Mouse (Mus musculus): ENCODE measurements around the gene Pkp4.

Gene Pkp4

GRCm38 (mm10) chr2:59160605-59160963 lies at the start of gene Pkp4, which contains the start of gene Ccdc148:
Pkp4 (plus strand) TSS chr2:59160850.
Ccdc148 (minus strand) TSS chr2:59160683.
- DNase-seq (ENCODE audit: low spot score) = peak; percentile 92

GRCm38 (mm10) chr2:59129023-59129422 lies 31.6 kb upstream of the Pkp4 start:
- no peak for DNase-seq (ENCODE audit: low spot score)

DNA sequence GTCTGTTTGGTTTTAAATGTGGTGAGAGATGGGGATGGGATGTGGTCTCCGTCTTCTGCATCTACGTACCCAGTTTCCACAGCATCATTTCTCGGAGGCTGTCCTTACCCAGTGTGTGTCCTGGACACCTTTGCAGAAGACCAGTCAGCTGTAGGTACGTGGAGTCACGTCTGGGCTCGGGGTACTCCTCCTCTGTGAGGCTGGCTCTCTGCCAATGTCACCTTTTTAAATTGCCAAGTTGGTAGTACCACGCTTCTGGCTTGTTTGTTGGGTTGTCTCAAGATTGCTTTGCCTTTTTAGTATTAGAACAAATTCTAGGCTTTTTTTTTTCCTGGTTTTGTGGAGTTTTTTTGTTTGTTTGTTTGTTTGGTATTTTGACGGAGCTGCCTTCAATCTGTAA lies 30.8 kb upstream of the Pkp4 start:
- no peak for DNase-seq (ENCODE audit: low spot score)

DNA sequence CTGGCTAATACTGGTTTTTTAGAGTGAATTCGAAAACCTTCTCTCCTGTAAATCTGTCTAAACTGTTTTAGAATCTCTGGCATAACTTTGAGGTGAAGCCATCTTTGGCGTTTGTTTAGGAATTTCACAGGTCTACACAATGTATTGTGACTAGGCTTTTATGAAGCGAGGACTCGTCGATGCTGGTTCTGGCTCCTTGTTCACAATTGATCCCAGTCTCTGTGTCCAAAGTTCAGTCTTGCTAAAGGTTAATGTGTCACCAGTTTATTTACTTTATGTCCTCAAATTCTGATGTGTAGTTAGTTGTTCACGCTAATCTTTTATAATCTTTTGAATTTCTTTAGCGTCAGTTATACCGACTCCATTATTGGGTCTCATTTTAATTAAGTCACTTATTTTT lies 29.6 kb upstream of the Pkp4 start:
- no peak for DNase-seq (ENCODE audit: low spot score)

DNA sequence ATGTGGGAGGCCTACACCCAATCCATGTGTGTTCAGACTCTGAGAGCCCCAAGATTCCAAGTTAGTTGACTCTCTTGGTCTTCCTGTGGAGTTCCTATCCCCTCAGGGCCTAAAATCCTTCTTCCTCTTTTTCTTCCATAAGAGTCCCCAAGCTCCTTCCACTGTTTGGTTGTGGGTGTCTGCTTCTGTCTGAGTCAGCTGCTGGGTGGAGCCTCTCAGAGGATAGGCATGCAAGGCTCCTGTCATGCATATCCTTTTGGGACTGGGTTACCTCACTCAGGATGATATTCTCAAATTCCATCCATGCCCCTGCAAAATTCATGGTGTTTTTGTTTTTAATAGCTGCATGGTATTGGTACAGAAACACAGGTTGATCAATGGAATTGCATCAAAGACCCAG lies 5.2 kb upstream of the Pkp4 start:
- no peak for DNase-seq (ENCODE audit: low spot score)

DNA sequence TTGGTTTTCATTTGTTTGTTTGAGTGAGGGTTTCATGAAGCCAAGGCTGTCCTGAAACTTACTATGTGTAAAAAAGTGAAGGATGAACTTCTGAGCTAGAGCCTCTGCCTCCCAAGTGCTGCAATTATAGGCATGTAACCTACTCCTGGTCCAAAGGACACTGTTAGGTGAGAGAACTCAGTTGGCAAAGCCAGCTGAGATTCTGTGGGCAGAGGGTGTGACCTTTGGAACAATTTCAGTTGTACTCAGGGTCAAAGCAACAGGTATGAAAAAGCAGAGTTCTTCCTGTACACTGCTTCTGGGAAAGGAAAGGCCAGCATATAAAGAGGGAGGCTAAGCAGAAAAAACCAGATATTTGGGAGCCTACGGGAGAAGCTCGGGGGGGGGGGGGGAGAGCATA lies 2.5 kb upstream of the Pkp4 start:
- DNase-seq (ENCODE audit: low spot score) = no peak

DNA sequence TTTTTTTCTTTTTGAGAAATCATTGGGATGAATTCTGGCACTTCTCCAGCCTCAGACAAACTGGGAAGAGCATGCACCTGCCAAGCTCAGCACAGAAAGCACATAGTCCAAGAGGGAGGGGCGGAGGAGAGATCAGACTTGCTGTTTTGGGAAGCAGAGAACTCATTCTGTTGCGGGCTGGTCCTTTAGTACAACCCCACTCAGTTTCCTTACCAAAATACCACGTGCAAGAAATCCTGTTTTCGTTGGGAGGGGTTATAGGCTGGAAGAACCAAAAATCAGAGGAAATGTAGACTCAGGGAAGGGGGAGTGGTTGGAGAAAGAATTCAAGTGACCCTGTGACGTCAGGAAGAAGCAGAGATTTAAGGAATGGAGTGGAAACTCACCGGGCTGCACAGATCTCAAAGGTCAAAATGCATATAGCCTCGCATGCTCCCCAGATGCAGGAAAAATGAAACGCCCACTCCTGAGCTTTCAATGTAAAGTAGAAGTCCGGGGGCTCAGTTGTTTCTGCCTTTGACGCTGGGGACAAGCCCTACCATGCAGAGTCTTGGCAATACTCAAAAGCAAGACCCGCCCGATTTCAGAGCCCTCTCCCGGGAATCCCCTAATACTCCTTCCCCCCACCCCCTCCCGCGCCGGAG lies 567 bp upstream of the Pkp4 start:
- DNase-seq (ENCODE audit: low spot score) = no peak

- peak; percentile 54 for DNase-seq (ENCODE audit: low spot score)
Observed at GRCm38 (mm10) chr2:59161021-59161440, 381 bp downstream of the Pkp4 start.

GRCm38 (mm10) chr2:59161441-59162284 lies 1.0 kb downstream of the Pkp4 start:
- DNase-seq (ENCODE audit: low spot score) = peak; percentile 75

DNA sequence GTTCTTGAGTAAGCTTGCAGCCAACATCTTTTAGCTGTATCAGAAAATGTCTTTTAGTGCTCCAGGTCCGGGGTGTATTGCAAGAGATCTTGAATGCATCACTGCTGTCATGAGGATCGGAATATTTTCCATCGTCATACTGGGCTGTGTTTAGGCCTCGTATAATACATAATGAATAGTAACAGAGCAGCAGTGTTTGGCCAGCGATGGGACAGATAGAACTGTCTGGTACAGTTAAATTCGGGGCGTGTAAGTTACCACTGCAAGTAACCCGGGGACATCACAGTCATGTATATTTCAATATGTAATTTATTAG lies 1.6 kb downstream of the Pkp4 start:
- no peak for DNase-seq (ENCODE audit: low spot score)

DNA sequence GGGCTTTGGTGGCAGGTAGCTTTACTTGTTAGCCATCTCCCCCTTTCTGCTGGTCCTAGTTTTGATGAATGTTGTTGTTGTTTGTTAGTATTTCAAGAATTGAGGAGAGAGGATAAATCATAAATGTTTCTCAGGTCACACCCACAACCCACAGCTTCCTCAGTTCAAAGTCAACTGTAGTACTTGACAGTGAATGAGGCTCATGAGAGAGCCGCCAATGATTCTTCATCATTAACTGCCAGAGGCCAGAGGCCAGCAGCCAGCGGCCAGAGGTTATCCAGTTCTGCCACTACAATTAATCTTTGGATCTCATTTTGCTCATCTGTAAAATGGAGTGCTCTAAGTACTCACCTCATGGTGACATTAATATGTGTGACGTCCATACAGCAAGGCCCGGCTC lies 6.3 kb downstream of the Pkp4 start:
- DNase-seq (ENCODE audit: low spot score) = no peak

DNA sequence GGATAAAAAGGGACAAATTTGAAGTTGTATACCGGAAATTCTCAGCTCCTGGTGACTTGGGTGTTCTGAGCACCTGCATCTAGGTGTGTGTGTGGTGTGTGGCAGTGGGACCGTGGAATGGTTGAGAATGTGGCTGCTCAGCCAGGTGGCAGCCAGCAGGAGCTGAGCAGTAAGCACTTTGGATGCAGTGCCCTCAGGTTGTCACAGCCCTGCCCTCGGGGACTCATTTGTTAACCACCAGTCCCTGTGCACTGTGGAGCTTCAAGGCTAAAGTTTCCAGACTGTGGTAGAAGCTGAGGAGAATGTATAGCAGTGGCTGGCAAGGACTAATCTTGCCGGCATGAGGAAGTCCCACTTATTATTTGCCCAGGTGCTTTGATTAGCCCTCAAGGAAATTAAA lies 7.2 kb downstream of the Pkp4 start:
- DNase-seq (ENCODE audit: low spot score) = no peak

DNA sequence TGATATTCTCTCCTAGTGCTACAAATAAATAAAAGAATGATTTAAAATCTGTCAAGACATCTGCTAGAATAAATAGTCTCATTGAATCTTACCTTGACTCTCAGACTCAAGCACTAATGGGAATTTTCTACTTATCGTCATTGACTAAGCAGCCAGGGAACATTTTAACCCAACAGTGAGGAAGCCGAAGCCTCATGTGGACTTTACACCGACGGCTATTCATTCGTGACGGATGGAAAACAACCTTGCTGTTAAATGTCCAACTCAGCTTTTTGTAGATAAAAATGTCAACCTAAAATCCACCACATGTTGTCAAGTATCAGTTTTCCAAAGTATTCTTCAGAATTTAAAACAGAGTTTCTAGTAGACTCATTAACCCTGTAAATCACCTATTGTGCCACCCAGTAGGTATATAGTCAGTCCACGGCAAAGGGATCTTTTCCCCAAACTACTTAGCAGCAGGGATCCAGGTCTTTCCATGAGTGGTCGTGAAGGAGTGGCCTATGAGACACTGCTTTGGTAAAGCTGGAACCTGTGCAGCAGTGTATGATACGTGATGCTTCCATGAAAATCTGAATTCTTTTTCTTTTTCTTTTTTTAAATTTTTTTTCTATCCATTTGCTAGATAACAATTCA lies 9.0 kb downstream of the Pkp4 start:
- no peak for DNase-seq (ENCODE audit: low spot score)

DNA sequence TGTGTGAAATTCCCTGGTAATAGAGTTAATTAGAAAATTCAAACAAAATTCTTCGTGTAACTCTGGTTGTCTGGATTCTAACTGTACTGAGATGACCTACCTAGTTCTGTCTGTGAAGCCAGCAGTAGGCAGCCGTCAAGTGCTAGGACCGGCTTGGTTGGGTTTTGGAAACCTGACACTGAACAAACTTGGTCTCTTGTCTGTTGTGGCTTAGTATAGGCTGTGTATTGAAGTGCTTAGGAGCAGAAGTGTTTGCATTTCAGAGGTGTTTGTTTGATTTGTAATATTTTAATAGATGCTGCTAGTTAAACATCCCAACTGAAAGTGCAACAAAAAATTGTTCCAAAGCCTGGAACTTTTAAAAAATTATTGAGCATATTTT lies 9.5 kb downstream of the Pkp4 start:
- no peak for DNase-seq (ENCODE audit: low spot score)

- no peak for DNase-seq (ENCODE audit: low spot score)
Observed at GRCm38 (mm10) chr2:59170593-59170992, 9.9 kb downstream of the Pkp4 start.

GRCm38 (mm10) chr2:59171533-59171932 lies 10.9 kb downstream of the Pkp4 start:
- no peak for DNase-seq (ENCODE audit: low spot score)

DNA sequence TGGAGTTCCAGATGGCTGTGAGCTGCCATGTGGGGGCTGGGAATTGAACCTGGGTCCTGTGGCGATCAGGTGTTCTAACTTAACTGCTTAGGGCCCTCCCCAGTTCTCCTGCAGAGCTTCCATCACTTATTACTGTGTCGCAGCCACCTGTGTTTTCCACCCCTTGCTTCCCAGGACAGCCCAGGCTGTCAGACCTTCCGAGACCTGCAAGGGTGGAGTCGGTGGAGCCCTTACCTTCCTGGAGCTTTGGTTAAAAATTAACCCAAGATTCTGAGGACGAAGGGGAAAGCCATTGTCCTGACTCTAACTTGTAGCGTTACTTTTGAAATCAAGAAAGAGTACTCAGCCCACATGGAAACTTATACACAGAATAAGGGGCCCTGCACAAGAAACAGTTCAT lies 15.3 kb downstream of the Pkp4 start:
- no peak for DNase-seq (ENCODE audit: low spot score)

DNA sequence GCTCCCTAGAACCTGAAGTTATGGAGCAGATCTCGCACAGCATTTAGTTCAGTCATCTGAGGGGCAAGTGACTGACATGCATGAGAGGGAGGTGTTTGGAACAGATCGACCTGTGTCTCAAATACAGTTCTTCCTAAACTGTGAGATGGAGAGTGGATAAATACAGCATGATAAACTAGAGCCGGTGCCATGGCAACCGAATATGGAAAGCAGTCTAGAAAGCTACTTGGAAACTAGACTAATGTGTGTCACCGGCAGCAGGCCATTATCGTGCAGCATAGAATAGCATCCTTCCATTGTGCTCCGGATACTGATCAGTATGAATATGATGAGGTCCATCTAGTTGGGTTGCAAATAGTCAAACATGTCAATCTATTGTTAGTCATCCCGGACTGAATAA lies 17.5 kb downstream of the Pkp4 start:
- no peak for DNase-seq (ENCODE audit: low spot score)

GRCm38 (mm10) chr2:59178960-59179359 lies 18.3 kb downstream of the Pkp4 start:
- no peak for DNase-seq (ENCODE audit: low spot score)

- no peak for DNase-seq (ENCODE audit: low spot score)
Observed at GRCm38 (mm10) chr2:59179487-59179886, 18.8 kb downstream of the Pkp4 start.

GRCm38 (mm10) chr2:59181321-59182113 lies 20.9 kb downstream of the Pkp4 start:
- DNase-seq (ENCODE audit: low spot score) = no peak

GRCm38 (mm10) chr2:59183541-59183940 lies 22.9 kb downstream of the Pkp4 start:
- DNase-seq (ENCODE audit: low spot score) = no peak
